Mouse (Mus musculus): ENCODE measurements around the gene Unc93a2. TPM values are rescaled to one million over a fixed set of nuclear protein-coding genes. Genes with fewer than 3 reads are reported as not detected.
"Not testable (repeated sequence)": the region's sequence is repeated elsewhere in the genome, so short reads cannot be mapped to it uniquely, and the experiment has no call there.

The Unc93a2 gene
- polyA plus RNA-seq, 1 experiment from 2014 or later: not detected

- H3K27me3 ChIP-seq; H3K4me3 ChIP-seq; H3K36me3 ChIP-seq (ENCODE audit: poor library complexity, severe bottlenecking); H3K9me3 ChIP-seq (replicated peaks); H3K4me1 ChIP-seq; H3K9ac ChIP-seq; H3K27ac ChIP-seq; H3K4me2 ChIP-seq; ATAC-seq: not testable (repeated sequence)
- 67% methylated on average over 7 of the region's 7 CpGs for WGBS
Measured at GRCm38 (mm10) chr17:7389898-7390297, 4.6 kb upstream of the Unc93a2 start.

DNA sequence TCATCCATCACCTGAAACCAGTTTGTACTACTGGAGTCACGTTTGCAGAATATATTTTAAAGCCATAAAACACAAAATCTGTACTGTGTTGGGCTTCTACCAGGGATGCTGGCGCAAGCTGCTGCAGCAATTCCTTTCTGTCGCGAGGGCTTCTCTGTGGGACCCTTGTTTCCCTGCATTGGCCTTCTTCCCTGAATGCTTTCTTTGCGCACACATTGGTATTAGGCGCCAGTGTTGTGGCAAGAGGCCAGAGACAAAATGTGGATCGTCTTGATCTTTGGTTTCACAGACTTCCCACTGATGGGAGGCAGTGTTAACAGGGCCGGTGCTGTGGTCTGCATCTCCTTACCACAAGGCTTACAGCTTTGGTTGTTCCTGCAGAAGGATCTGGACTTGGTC, 3.7 kb upstream of the Unc93a2 start:
- not testable (repeated sequence) for H3K27me3 ChIP-seq; H3K36me3 ChIP-seq (ENCODE audit: poor library complexity, severe bottlenecking); H3K4me1 ChIP-seq; H3K9me3 ChIP-seq (replicated peaks); H3K4me3 ChIP-seq; ATAC-seq; H3K9ac ChIP-seq; H3K27ac ChIP-seq; H3K4me2 ChIP-seq
- WGBS: 68% methylated on average over 8 of the region's 8 CpGs

DNA sequence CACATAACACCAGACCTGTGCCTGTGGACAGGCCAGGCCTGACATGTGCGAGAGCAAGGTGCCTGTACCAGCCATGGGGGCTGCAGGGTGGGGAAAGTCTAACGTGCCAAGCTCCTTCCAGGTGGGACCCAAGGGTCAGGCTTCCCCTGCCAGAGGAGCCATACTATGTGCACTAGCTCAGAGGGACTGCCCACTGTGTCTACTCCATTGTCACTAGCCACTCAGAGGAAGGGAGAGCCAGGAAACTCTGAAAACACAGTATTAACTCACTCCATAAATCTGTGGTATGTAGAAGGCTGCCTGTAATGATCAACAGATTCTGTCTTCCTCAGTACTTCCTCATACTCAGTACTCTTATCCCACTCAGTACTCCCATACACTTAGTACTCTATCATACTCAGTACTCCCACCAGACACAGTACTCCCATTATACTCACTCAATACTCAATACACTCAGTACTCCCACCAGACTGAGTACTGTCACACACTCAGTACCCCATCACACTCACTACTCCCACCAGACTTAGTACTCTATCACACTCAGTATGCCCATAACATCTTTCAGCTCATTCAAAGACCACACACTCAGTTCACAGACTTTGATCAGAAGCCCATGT, 3.2 kb upstream of the Unc93a2 start:
- not testable (repeated sequence) for H3K4me2 ChIP-seq; H3K4me3 ChIP-seq; H3K4me1 ChIP-seq; H3K36me3 ChIP-seq (ENCODE audit: poor library complexity, severe bottlenecking); ATAC-seq; H3K9me3 ChIP-seq (replicated peaks); H3K27ac ChIP-seq; H3K9ac ChIP-seq; H3K27me3 ChIP-seq
- no CpG with 5 or more reads among the region's 2 CpGs for WGBS

DNA sequence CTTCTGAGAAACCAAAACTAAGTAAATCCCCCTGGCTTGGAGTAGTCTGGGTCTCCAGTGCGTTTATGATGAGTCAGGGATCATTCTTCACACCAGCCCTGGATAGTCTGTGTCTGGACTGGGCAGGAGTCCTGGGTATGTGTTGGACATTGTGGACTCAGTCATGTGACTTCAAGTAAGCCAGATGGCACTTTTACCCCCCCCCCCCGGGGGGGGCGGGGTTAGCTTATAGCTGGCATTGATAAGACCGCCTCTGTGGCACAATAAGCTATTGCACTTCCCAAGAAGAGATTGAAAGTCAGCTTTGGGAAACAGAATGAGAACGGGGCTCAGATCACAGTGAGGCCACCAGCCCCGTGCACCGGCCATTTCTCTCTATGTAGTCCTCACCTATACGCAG, 752 bp upstream of the Unc93a2 start:
- H3K27me3 ChIP-seq; H3K9me3 ChIP-seq (replicated peaks); H3K9ac ChIP-seq; H3K4me2 ChIP-seq; H3K4me1 ChIP-seq; H3K36me3 ChIP-seq (ENCODE audit: poor library complexity, severe bottlenecking); H3K27ac ChIP-seq; H3K4me3 ChIP-seq: not testable (repeated sequence)
- ATAC-seq: peak; percentile 39; the same call in 1 of the 2 replicates
- WGBS: 63% methylated on average over 8 of the region's 8 CpGs

- not testable (repeated sequence) for H3K36me3 ChIP-seq (ENCODE audit: poor library complexity, severe bottlenecking); ATAC-seq
- 91% methylated on average over 12 of the region's 13 CpGs for WGBS
Measured at GRCm38 (mm10) chr17:7383167-7384143, 1.8 kb downstream of the Unc93a2 start.

DNA sequence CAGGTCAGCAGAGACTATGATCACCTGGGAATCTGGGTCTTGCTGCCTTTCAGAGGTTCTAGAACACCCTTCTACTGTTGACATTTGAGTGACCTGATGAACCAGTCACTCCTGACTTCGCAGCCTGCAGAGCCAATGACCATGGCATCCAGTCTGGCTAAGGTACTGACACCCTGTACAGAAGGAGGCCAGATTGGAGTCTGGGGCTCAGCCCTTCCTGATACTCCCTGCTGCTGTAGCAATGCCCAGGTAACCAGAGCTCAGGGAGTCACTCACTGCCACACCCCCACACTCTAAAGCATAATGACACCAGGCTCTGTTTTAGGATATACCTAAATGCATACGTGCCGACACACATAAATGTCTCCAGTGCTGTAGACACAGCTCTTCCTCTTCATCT, 2.6 kb downstream of the Unc93a2 start:
- H3K4me2 ChIP-seq; ATAC-seq; H3K4me1 ChIP-seq; H3K27ac ChIP-seq; H3K27me3 ChIP-seq; H3K9ac ChIP-seq; H3K9me3 ChIP-seq (replicated peaks); H3K36me3 ChIP-seq (ENCODE audit: poor library complexity, severe bottlenecking); H3K4me3 ChIP-seq: not testable (repeated sequence)
- WGBS: 85% methylated on average over 1 of the region's 3 CpGs

More at GRCm38 (mm10) chr17:7383167-7384143, 1.8 kb downstream of the Unc93a2 start:
- not testable (repeated sequence) for H3K4me2 ChIP-seq; H3K4me1 ChIP-seq; H3K9ac ChIP-seq; H3K27ac ChIP-seq; H3K27me3 ChIP-seq; H3K9me3 ChIP-seq (replicated peaks); H3K4me3 ChIP-seq

- H3K4me1 ChIP-seq; H3K4me2 ChIP-seq; H3K27ac ChIP-seq; H3K9ac ChIP-seq; H3K9me3 ChIP-seq (replicated peaks); H3K36me3 ChIP-seq (ENCODE audit: poor library complexity, severe bottlenecking); H3K4me3 ChIP-seq; H3K27me3 ChIP-seq; ATAC-seq: not testable (repeated sequence)
- WGBS: 8% methylated on average over 2 of the region's 3 CpGs
Measured at GRCm38 (mm10) chr17:7377907-7378306, 7.4 kb downstream of the Unc93a2 start.

GRCm38 (mm10) chr17:7376951-7377700, 8.1 kb downstream of the Unc93a2 start:
- H3K27me3 ChIP-seq; H3K9me3 ChIP-seq (replicated peaks); H3K36me3 ChIP-seq (ENCODE audit: poor library complexity, severe bottlenecking); H3K4me2 ChIP-seq; H3K4me1 ChIP-seq; H3K9ac ChIP-seq; H3K4me3 ChIP-seq; ATAC-seq; H3K27ac ChIP-seq: not testable (repeated sequence)
- 93% methylated on average over 1 of the region's 3 CpGs for WGBS

GRCm38 (mm10) chr17:7371879-7372278, 13.4 kb downstream of the Unc93a2 start, which contains the start of gene Gm49630:
Gene Gm49630 (minus strand): TSS chr17:7371979.
- H3K36me3 ChIP-seq (ENCODE audit: poor library complexity, severe bottlenecking); H3K27me3 ChIP-seq; H3K9ac ChIP-seq; ATAC-seq; H3K4me2 ChIP-seq; H3K9me3 ChIP-seq (replicated peaks); H3K27ac ChIP-seq; H3K4me3 ChIP-seq; H3K4me1 ChIP-seq: not testable (repeated sequence)
- WGBS: no CpG with 5 or more reads among the region's 5 CpGs

- H3K9me3 ChIP-seq (replicated peaks); H3K27me3 ChIP-seq; H3K4me3 ChIP-seq; H3K36me3 ChIP-seq (ENCODE audit: poor library complexity, severe bottlenecking); H3K27ac ChIP-seq; ATAC-seq; H3K4me1 ChIP-seq; H3K9ac ChIP-seq; H3K4me2 ChIP-seq: not testable (repeated sequence)
- 68% methylated on average over 5 of the region's 6 CpGs for WGBS
Measured at GRCm38 (mm10) chr17:7369401-7369800, 15.9 kb downstream of the Unc93a2 start.

- H3K36me3 ChIP-seq (ENCODE audit: poor library complexity, severe bottlenecking); H3K4me3 ChIP-seq; H3K27me3 ChIP-seq; H3K4me2 ChIP-seq; H3K9me3 ChIP-seq (replicated peaks); H3K27ac ChIP-seq; H3K4me1 ChIP-seq; H3K9ac ChIP-seq: not testable (repeated sequence)
- 36% methylated on average over 4 of the region's 7 CpGs for WGBS
- peak; percentile 88 for ATAC-seq
Measured at GRCm38 (mm10) chr17:7366676-7367374, 18.4 kb downstream of the Unc93a2 start.
